Mouse (Mus musculus) E14TG2a.4 (cell line): Measurements from ENCODE around the gene Arrdc2.

Source experiments
- CTCF ChIP-seq: conservative IDR thresholded peaks from 2 replicates; pipeline ENCODE4 v1.5.1; 2014; ENCODE audit warnings: low read length
- POU5F1 ChIP-seq: IDR thresholded peaks from 2 replicates; pipeline ENCODE4 v1.6.1; 2014; ENCODE audit warnings: low read length, borderline replicate concordance

DNA sequence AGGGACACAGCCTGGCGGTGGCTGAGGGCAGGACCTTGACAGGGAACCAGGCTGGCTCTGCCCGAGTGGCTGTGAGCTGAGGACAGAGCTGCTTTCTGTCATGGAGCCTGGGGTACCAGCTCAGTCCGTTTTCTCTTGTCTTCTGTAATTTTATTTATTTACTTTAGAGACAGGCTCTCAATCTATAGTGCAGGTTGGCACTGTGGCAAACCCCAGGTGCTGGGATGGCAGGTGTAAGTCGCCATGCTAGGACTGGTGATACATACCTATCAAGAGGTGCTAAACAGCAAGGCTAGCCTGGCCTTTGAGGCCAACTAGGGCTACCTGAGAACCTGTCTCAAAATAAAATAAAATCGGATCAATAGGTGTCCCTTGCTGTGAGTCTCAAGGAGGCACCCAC is 16.5 kb upstream of the Arrdc2 start:
- TF ChIP-seq CTCF: no peak
- no peak for TF ChIP-seq POU5F1
